ENCODE assay signal across 13 mouse cellular contexts in the genomic region with DNA sequence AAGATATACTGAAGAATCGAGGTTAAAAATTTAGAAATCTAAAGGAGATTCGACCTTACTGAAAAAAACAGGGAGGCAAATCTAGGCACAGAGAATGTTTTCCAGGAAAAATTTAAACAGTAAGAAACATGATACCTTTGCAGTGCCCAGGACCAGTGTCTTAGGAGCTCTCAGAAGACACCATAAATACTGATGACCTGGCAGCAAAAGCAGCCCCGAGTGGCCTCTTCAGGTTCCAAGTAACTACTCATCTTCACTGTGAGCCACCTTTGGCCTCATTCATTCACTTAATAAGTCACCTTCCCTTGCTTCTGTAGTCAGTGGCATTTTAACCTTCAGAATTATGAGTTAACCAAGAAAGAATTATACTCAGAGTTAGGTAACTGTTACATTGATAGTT.
"Had no signal": no experiment of that assay in that cellular context is flagged by ENCODE, and none has a peak within 500 bp of the region (broad histone marks: within the 10 kb centered on the region; RNA-seq: fewer than 3 reads in every experiment).

No protein-coding gene starts in this region.

- H3K27me3 ChIP-seq: liver, embryonic 15.5 days had no signal

- H3K4me1 ChIP-seq: limb, embryonic 10.5 days; liver, embryonic 15.5 days; midbrain, embryonic 10.5 days had no signal

- H3K36me3 ChIP-seq: limb, embryonic 10.5 days; liver, embryonic 15.5 days; midbrain, embryonic 10.5 days had no signal

- H3K9ac ChIP-seq: liver, embryonic 15.5 days had no signal

- ATAC-seq: hindbrain, postnatal 0 days; lung, postnatal 0 days had no signal

- H3K9me3 ChIP-seq: limb, embryonic 10.5 days; liver, embryonic 15.5 days; midbrain, embryonic 10.5 days had no signal

- H3K4me3 ChIP-seq: layer of hippocampus, adult 2 months; limb, embryonic 10.5 days; liver, embryonic 15.5 days; midbrain, embryonic 10.5 days; myocyte had no signal

- DNase-seq: lung, adult 2 months; lung, postnatal 36 days; midbrain, embryonic 14.5 days; thymus, postnatal 36 days had no signal

- H3K4me2 ChIP-seq: liver, embryonic 11.5 days; liver, embryonic 15.5 days had no signal

- H3K27ac ChIP-seq: hindbrain, postnatal 0 days; layer of hippocampus, adult 2 months; limb, embryonic 10.5 days; liver, embryonic 15.5 days; midbrain, embryonic 10.5 days; stomach, postnatal 0 days had no signal
